Mouse (Mus musculus): ENCODE data around the gene H2-Ke6.

GRCm38 (mm10) chr17:34010156-34010555 lies 17.7 kb downstream of the H2-Ke6 start:
- TF ChIP-seq POLR2AphosphoS5 (IDR thresholded peaks at IDR 0.05; ENCODE audit: insufficient replicate concordance, low read depth, low read length) (no peak), CTCF (IDR thresholded peaks at IDR 0.05; ENCODE audit: low read depth, low read length) (no peak), GATA1 (IDR thresholded peaks at IDR 0.05; ENCODE audit: borderline replicate concordance, low read length) (no peak), GATA2 (IDR thresholded peaks at IDR 0.05; ENCODE audit: borderline replicate concordance, low read depth, low read length) (no peak)

Measured in G1E (cell line).